Mouse (Mus musculus): ENCODE results near the gene Ppp1r9a. TPM values are rescaled to one million over a fixed set of nuclear protein-coding genes. Genes with fewer than 3 reads are reported as not detected.

The Ppp1r9a gene
- polyA plus RNA-seq, 2 experiments, result 18.9 to 33.8 TPM

GRCm38 (mm10) chr6:5199376-5199905, 296.7 kb downstream of the Ppp1r9a start:
- Histone ChIP-seq H3K27ac (replicated peaks; ENCODE audit: low read depth, low read length) (no peak overlapping the region), H3K4me1 (ENCODE audit: control insufficient read depth, insufficient read depth, low read length) (no peaks in the 10 kb centered on the region), H3K4me2 (replicated peaks; ENCODE audit: low read depth, low read length, severe bottlenecking) (no peak overlapping the region), H3K9ac (ENCODE audit: low read depth, low read length, severe bottlenecking) (no peak overlapping the region), H3K36me3 (ENCODE audit: control insufficient read depth, insufficient read depth, low read length) (no peaks in the 10 kb centered on the region), H3K9me3 (ENCODE audit: control insufficient read depth, low read length) (no peaks in the 10 kb centered on the region; the same call in 1 of the 2 replicates), H3K4me3 (replicated peaks; ENCODE audit: low read length) (no peak overlapping the region), H3K27me3 (ENCODE audit: control insufficient read depth, insufficient read depth, low read length) (no peaks in the 10 kb centered on the region)
- DNase-seq (ENCODE audit: low spot score) (no peak), ATAC-seq (ENCODE audit: low FRiP score, low read depth) (no peak)
- TF ChIP-seq POLR2A (IDR thresholded peaks at IDR 0.05; ENCODE audit: borderline replicate concordance, extremely low read depth, insufficient read depth, insufficient read length), result no peak
- WGBS, result 84% methylated on average over 8 of the region's 8 CpGs

- Histone ChIP-seq H3K27ac (replicated peaks; ENCODE audit: low read depth, low read length) (no peak overlapping the region), H3K4me1 (ENCODE audit: control insufficient read depth, insufficient read depth, low read length) (no peaks in the 10 kb centered on the region), H3K9ac (ENCODE audit: low read depth, low read length, severe bottlenecking) (no peak overlapping the region), H3K4me3 (replicated peaks; ENCODE audit: low read length) (no peak overlapping the region), H3K9me3 (ENCODE audit: control insufficient read depth, low read length) (no peaks in the 10 kb centered on the region; the same call in 1 of the 2 replicates), H3K4me2 (replicated peaks; ENCODE audit: low read depth, low read length, severe bottlenecking) (no peak overlapping the region), H3K36me3 (ENCODE audit: control insufficient read depth, insufficient read depth, low read length) (no peaks in the 10 kb centered on the region), H3K27me3 (ENCODE audit: control insufficient read depth, insufficient read depth, low read length) (no peaks in the 10 kb centered on the region)
- TF ChIP-seq POLR2A (IDR thresholded peaks at IDR 0.05; ENCODE audit: borderline replicate concordance, extremely low read depth, insufficient read depth, insufficient read length), result no peak
- ATAC-seq (ENCODE audit: low FRiP score, low read depth) (no peak), DNase-seq (ENCODE audit: low spot score) (no peak)
- WGBS, result 74% methylated on average over 3 of the region's 3 CpGs
These were observed 297.2 kb downstream of the Ppp1r9a start for GRCm38 (mm10) chr6:5199916-5200315.

- H3K36me3 ChIP-seq (ENCODE audit: control insufficient read depth, insufficient read depth, low read length), result no peaks in the 10 kb centered on the region
- WGBS, result 61% methylated on average over 2 of the region's 2 CpGs
- H3K27me3 ChIP-seq (ENCODE audit: control insufficient read depth, insufficient read depth, low read length), result no peaks in the 10 kb centered on the region
- no peak overlapping the region for H3K4me2 ChIP-seq (replicated peaks; ENCODE audit: low read depth, low read length, severe bottlenecking)
- H3K27ac ChIP-seq (replicated peaks; ENCODE audit: low read depth, low read length), result no peak overlapping the region
- H3K9ac ChIP-seq (ENCODE audit: low read depth, low read length, severe bottlenecking), result no peak overlapping the region
- ATAC-seq (ENCODE audit: low FRiP score, low read depth) (no peak), DNase-seq (ENCODE audit: low spot score) (no peak)
- H3K4me1 ChIP-seq (ENCODE audit: control insufficient read depth, insufficient read depth, low read length), result no peaks in the 10 kb centered on the region
- no peak overlapping the region for H3K4me3 ChIP-seq (replicated peaks; ENCODE audit: low read length)
- no peak for TF ChIP-seq POLR2A (IDR thresholded peaks at IDR 0.05; ENCODE audit: borderline replicate concordance, extremely low read depth, insufficient read depth, insufficient read length)
- H3K9me3 ChIP-seq (ENCODE audit: control insufficient read depth, low read length), result no peaks in the 10 kb centered on the region
These were observed 305.1 kb downstream of the Ppp1r9a start for GRCm38 (mm10) chr6:5207817-5208216.

Other genes with a start within 250 kb of the Ppp1r9a start
- gene Sgce, start 155.7 kb upstream of the Ppp1r9a start, polyA plus RNA-seq (2012; rRNA removed), result 54.8 and 62.0 TPM in 2 replicates
- 63.6 and 66.1 TPM in 2 replicates for gene Sgce, start 155.7 kb upstream of the Ppp1r9a start, polyA plus RNA-seq (2014; fragmentation: Nextera tagmentation; extraction: Ambion mirVana)
- 138 and 171 TPM in 2 replicates for gene Peg10, start 155.6 kb upstream of the Ppp1r9a start, polyA plus RNA-seq (2012; rRNA removed)
- 12.7 and 13.8 TPM in 2 replicates for gene Peg10, start 155.6 kb upstream of the Ppp1r9a start, polyA plus RNA-seq (2014; fragmentation: Nextera tagmentation; extraction: Ambion mirVana)